Mouse (Mus musculus) T-helper 2 cell (primary cell): ENCODE data around the gene Tgds.
"Not testable (repeated sequence)": the region's sequence is repeated elsewhere in the genome, so short reads cannot be mapped to it uniquely, and the experiment has no call there.

Experiments
- in situ Hi-C: fragments of 300-600 bp; cut with MboI, MseI; formaldehyde crosslinking; loops from one replicate; pipeline ENCODE4 v1.15.1; 2025; ENCODE audit warnings: high pct_unique_total_duplicates

The Tgds gene

GRCm38 (mm10) chr14:118132642-118132977 lies at the start of gene Tgds:
Gene Tgds, minus strand, starts transcription at chr14:118132755.
- in situ Hi-C loops = no loop called here

DNA sequence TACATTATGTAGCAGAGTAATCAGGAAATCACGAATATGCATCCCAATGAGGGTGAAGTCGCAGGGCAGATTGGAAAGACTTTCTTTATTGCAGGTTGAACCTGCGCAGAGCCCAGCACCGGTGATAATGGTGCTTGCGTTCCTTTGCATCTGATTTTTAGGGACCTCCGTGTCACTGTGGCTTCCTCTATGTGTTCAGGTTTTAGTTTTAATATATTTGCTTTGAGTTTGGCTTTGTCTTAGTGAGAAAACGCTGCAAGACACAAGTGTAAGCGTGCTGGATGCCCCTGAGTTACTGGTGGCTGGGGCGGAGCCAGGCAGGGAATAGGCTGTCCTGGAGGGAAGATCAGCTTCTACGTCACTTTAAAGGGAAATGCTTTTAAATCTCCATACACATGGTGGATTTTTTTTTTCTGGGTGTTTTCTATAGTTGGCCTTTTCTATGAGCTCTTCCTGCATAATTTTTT lies 48.2 kb upstream of the Tgds start:
- in situ Hi-C loops = no loop called here

- in situ Hi-C loops = no loop called here
Observed at GRCm38 (mm10) chr14:118180117-118180557, 47.6 kb upstream of the Tgds start.

DNA sequence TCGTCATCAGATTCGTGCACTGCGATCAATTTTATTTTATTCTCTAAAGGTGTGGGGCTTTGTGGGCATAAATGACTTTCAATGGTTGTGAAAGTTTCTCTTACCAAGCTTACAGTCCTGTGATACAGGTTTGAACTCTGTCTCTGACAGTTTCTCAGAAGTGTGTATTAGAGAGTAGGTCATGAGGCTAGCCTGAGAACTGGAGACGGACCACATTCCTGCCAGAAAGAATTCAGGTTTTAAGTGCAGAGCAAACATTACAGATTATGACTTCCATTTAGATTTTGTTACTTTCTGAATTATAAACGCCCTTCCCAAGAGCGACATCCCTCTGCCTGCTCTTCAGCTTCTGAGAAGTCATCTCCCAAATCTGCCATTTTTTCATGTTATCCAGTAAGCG lies 47.1 kb upstream of the Tgds start:
- in situ Hi-C loops = no loop called here

GRCm38 (mm10) chr14:118179251-118179650 lies 46.7 kb upstream of the Tgds start:
- in situ Hi-C loops = no loop called here

DNA sequence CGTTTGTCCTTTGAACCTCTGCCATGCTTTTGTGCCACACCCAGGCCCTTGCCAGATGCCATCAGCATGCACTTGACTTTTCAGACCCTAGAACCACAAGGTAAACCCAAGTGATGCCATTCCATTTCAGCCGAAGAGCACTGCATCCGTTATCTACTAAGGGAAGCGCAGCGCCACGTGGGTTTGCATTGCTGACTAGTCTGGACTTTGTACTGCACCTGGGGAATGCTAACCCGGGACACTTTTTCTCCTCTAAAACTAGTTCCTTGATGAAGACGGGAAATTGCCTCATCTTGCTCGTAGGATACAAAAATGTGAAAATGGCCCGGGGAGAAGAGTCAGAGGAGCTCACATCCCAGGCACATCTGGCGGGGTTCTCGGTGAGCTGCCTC lies 43.1 kb upstream of the Tgds start:
- in situ Hi-C loops = no loop called here

- in situ Hi-C loops = no loop called here
Observed at GRCm38 (mm10) chr14:118175071-118175693, 42.6 kb upstream of the Tgds start.

DNA sequence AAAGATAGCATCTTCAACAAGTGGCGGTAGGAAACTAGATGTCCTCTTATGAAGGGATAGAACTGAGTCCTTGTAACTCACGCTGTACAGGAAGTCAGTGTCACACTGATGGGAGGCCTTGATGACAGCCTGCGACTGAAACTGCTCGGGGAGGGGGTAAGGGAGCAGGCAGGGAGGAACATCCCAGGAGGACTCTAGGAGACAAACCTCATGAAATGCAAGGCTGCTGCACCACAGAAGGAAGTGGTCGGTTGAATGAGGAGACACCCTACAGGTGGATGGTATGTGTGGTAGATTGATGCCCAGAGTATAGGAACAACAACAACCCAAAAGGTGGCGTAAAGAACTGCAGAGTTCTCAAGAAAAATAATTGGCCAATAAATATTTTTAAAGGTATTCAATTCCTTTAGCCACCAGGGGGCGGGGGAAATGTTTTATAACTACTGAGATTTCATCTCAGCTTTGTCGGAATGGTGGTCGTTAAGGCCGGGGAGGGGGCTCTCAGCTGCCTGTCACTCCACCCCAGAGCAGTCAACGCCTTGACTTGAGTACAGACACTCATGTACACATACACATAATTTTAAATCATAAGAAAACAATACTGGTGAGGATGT lies 41.1 kb upstream of the Tgds start:
- in situ Hi-C loops = no loop called here

DNA sequence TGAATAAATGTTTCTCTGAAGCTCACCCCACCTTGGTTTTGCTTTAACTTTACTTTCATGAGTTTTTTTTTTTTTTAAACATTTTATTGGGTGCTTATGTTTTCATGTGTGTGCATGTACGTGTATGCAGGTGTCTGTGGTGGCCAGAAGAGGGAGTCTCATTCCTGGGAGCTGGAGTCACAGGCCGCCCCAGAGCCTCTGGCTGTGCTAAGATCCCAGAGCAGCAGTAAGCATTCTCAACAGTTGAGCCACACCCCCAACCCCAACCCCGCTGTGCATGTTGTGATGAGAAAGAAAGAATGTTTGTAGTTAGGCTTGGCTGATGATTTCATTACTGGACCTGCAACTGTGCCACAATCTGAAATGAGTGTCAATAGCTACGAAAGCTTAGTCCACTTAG lies 36.2 kb upstream of the Tgds start:
- in situ Hi-C loops = no loop called here

GRCm38 (mm10) chr14:118162640-118163039 lies 30.1 kb upstream of the Tgds start:
- in situ Hi-C loops = no loop called here

- in situ Hi-C loops = no loop called here
Observed at GRCm38 (mm10) chr14:118161751-118162150, 29.2 kb upstream of the Tgds start.

- in situ Hi-C loops = no loop called here
Observed at GRCm38 (mm10) chr14:118157146-118157545, 24.6 kb upstream of the Tgds start.

DNA sequence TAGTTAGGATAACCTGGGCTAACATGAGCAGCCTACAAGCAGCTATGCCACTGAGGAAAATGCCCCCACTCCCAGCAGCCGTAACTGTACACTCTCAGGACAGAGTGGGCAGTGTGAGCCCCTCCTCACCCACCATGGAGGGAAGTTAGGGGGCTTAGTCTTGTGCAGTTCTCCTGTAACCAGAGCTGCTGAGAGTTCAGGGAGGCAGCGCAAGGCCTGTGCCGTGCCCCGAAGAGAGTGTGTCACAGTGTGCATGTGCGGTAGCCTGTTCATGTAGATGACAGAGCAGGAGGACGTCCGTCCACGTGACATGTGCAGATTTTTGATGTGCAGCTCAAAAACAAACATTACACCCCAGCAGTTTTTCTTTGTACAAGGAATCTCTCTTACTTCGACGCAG lies 24.2 kb upstream of the Tgds start:
- in situ Hi-C loops = no loop called here

DNA sequence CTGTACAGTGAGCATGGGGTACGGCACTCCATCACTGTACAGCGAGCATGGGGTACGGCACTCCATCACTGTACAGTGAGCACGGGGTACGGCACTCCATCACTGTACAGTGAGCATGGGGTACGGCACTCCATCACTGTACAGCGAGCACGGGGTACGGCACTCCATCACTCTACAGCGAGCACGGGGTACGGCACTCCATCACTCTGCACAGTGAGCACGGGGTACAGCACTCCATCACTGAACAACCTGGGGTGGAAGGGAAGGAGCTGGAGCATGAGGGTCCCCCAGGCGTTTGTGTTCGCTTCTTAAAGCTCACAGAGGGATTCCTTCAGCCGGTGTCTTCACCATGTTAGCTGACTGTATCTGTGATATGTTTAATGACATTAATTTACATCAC lies 23.5 kb upstream of the Tgds start:
- in situ Hi-C loops = not testable (repeated sequence)

DNA sequence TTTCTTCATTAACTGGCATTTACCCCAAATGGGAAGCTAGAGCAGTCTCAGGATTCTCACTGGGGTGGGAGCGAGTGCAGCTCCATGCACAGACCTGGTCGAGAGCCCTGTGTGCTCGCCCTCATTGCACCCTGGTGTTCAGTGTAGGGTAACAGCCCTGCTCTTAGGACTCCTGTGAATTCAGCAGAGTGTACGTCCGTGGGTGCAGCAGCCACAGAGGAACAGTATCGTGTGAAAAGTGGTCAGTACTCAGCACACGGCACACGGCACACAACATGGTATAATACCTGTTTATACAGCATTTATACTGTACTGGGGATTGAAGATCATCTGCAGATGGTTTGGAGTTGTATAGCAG lies 19.7 kb upstream of the Tgds start:
- in situ Hi-C loops = no loop called here

GRCm38 (mm10) chr14:118151651-118152293 lies 19.2 kb upstream of the Tgds start:
- in situ Hi-C loops = no loop called here

DNA sequence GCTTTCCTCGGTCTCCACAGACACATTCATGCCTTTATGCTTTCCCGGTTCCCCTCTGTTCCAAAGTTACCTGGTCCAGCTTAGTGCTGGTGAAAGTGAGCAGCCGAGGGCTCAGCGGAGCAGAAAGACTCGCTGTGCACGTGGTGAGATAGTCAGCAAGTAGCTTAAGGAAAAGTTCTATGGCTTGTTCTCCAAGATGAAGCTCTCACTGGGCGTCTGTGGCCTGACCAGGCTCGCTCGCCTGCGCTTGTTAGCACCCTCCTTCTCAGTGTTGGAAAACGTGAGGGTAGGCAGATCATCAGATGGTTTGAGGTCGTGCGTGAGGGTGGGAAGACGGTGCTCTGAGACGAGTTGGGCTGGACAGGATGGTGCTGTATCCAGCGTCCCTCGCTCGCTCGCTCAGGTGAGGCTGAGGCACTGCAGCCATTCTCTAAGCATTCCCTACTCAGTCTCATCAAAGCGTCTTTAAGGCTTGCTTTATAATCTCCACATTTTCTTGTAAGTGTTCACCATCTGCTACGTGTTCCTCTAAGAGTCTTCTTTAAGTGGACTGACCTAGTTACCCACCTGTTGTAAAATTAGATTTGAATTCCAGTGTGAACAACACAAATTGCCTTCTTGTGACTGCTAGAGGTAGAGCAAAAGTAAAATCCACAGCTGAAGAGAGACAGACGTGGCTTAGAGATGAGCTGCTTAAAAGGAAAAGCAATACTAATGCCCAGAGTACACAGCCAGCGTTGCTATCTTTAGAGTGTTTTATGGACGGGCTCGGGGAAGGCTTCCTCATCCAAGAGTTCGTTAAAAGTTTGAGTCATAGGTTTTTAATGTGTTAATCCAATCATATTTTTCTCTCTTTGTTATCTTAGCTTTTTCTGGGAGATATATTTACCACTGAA lies 18.3 kb upstream of the Tgds start:
- in situ Hi-C loops = no loop called here

GRCm38 (mm10) chr14:118148554-118148953 lies 16.0 kb upstream of the Tgds start:
- in situ Hi-C loops = no loop called here

GRCm38 (mm10) chr14:118148046-118148445 lies 15.5 kb upstream of the Tgds start:
- in situ Hi-C loops = no loop called here

- in situ Hi-C loops = no loop called here
Observed at GRCm38 (mm10) chr14:118142283-118142682, 9.7 kb upstream of the Tgds start.

DNA sequence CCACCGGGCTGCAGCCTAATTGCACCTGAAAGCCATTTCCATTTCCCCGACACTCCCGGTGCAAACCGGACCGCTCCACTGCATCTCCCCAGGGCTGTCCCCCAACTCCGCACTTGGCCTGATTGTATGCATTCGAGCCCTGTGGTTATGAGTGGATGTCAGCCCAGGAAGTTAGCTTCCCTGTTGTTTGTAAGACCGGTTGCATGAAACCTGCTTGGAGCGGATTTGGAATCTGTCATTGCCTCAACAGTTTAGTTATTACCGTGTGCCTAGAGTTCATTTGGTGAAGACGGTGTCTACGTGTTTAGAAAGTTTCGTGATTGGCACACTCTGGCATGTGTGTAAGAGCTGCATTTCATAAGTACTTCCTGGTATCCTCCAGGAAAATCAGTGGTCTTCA lies 4.9 kb upstream of the Tgds start:
- in situ Hi-C loops = no loop called here

DNA sequence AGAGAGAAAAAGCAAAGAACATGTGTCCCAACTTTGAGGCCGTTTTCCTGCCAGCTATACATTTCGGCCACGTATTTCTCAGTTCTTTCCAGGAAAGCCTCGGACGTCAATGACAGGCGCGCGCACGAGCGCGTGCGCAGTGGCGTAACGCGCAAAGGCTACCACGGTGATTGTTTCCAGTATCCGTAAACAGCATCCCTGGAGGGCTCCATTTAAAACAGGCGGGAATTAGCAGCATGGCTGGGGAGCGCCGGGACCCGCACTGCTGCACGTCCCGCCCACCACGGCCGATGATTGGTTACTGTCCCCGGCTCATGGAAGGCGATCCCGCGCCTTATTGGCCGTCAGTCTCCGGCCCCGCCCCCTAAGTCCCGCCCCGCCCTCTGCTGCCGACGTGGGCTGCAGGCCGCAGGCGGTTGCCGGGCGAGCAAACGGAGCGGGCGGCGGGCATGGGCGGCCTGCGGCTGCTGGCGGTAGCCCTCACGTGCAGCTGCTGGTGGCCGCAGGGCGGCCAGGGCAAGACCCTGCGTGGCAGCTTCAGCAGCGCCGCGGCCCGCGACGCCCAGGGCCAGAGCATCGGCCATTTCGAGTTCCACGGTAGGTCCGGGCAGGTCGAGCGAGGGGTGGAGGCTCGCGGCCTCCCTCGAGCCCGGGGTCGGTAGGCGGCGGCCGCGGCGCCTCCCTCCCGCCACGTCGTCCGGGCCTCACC lies 4.3 kb upstream of the Tgds start, which contains the start of gene Gpr180:
Gpr180 (plus strand) TSS at position 415 of the 709 bp plus-strand sequence.
- in situ Hi-C loops = no loop called here
